Mouse (Mus musculus) neural tube, embryonic 11.5 days (tissue): ENCODE results near the gene Sfta2. TPM values are rescaled to one million over a fixed set of nuclear protein-coding genes. Genes with fewer than 3 reads are reported as not detected.

Source experiments
- ATAC-seq: fragments of 200-750 bp; cut with Nextera tagmentation; 2 replicates; pipeline ENCODE4 v1.8.0; 2017; ENCODE audit warnings: moderate number of reproducible peaks, mild to moderate bottlenecking, moderate TSS enrichment, moderate library complexity; ENCODE audit not compliant: insufficient read depth, low FRiP score, low TSS enrichment
- DNase-seq: peaks from one replicate; pipeline ENCODE4 v3.0.0-alpha.2; 2015; ENCODE audit warnings: low spot score
- H3K27ac ChIP-seq: fragments of 300-500 bp; sonication (generic); 2 replicates; pipeline ENCODE4 v1.5.1; 2014; ENCODE audit warnings: low read depth, mild to moderate bottlenecking, low read length
- H3K27me3 ChIP-seq: fragments of 300-500 bp; sonication (generic); 2 replicates; pipeline ENCODE4 v1.6.1; 2014; ENCODE audit warnings: mild to moderate bottlenecking, low read length, mixed read lengths; ENCODE audit not compliant: control insufficient read depth, insufficient read depth
- H3K36me3 ChIP-seq: fragments of 300-500 bp; sonication (generic); 2 replicates; pipeline ENCODE4 v1.6.1; 2014; ENCODE audit warnings: mild to moderate bottlenecking, low read length, moderate library complexity, mixed read lengths; ENCODE audit not compliant: control insufficient read depth, insufficient read depth
- H3K4me1 ChIP-seq: fragments of 300-500 bp; sonication (generic); 2 replicates; pipeline ENCODE4 v1.6.1; 2014; ENCODE audit warnings: low read length, mixed read lengths; ENCODE audit not compliant: control insufficient read depth, insufficient read depth
- H3K4me2 ChIP-seq: fragments of 300-500 bp; sonication (generic); 2 replicates; pipeline ENCODE4 v1.6.1; 2014; ENCODE audit warnings: low read depth, mild to moderate bottlenecking, moderate library complexity
- H3K4me3 ChIP-seq: fragments of 300-500 bp; sonication (generic); 2 replicates; pipeline ENCODE4 v1.5.1; 2014; ENCODE audit warnings: low read depth, low read length
- H3K9ac ChIP-seq: fragments of 300-500 bp; sonication (generic); 2 replicates; pipeline ENCODE4 v1.6.1; 2014; ENCODE audit warnings: mild to moderate bottlenecking, low read length
- H3K9me3 ChIP-seq: fragments of 300-500 bp; sonication (generic); 2 replicates; pipeline ENCODE4 v1.6.1; 2016; ENCODE audit warnings: low read length; ENCODE audit not compliant: control insufficient read depth
- WGBS: fragments of 180-500 bp; shearing (Covaris S2); extraction: QIAGEN DNeasy Blood & Tissue Kit; methylation state at CpG from one replicate; pipeline ENCODE4 v1.1.7; 2014; 5-methylcytosine and 5-hydroxymethylcytosine counted together
- polyA plus RNA-seq: library from polyadenylated mRNA; unstranded; fragments of >200 nt; fragmentation: Nextera tagmentation; extraction: Ambion mirVana; gene quantifications from 2 replicates; pipeline ENCODE4 v1.2.1, GENCODE M21; 2014

The Sfta2 gene
- polyA plus RNA-seq, 1 experiment from 2014 or later, result not detected

GRCm38 (mm10) chr17:35692368-35692767 is 91.0 kb downstream of the Sfta2 start:
- ATAC-seq, result no peak
- Histone ChIP-seq H3K27ac (no peak overlapping the region), H3K9ac (no peak overlapping the region), H3K4me3 (no peak overlapping the region), H3K4me1 (peaks cover 4% of the 10 kb centered on the region), H3K4me2 (no peak overlapping the region), H3K36me3 (peaks cover 32% of the 10 kb centered on the region), H3K9me3 (no peaks in the 10 kb centered on the region), H3K27me3 (no peaks in the 10 kb centered on the region)
- DNase-seq, result no peak
- WGBS, result 81% methylated on average over 4 of the region's 4 CpGs

- Histone ChIP-seq H3K27ac (no peak overlapping the region), H3K36me3 (peaks cover 21% of the 10 kb centered on the region), H3K9me3 (no peaks in the 10 kb centered on the region), H3K4me3 (no peak overlapping the region), H3K9ac (no peak overlapping the region), H3K4me2 (no peak overlapping the region), H3K27me3 (no peaks in the 10 kb centered on the region), H3K4me1 (peaks cover 13% of the 10 kb centered on the region)
- WGBS, result 97% methylated on average over 5 of the region's 5 CpGs
- ATAC-seq (no peak), DNase-seq (no peak)
These were observed 92.6 kb downstream of the Sfta2 start for GRCm38 (mm10) chr17:35693906-35694305.

- H3K4me1 ChIP-seq, result peaks cover 22% of the 10 kb centered on the region
- H3K9me3 ChIP-seq, result no peaks in the 10 kb centered on the region
- H3K27ac ChIP-seq, result no peak overlapping the region
- H3K9ac ChIP-seq, result no peak overlapping the region
- DNase-seq (peak; percentile 60), ATAC-seq (no peak)
- no peak overlapping the region for H3K4me3 ChIP-seq
- H3K27me3 ChIP-seq, result no peaks in the 10 kb centered on the region
- peaks cover 16% of the 10 kb centered on the region for H3K36me3 ChIP-seq
- 94% methylated on average over 2 of the region's 2 CpGs for WGBS
- no peak overlapping the region for H3K4me2 ChIP-seq
These were observed 93.9 kb downstream of the Sfta2 start for GRCm38 (mm10) chr17:35695289-35695688.

GRCm38 (mm10) chr17:35696691-35697090 is 95.3 kb downstream of the Sfta2 start:
- peak overlapping the region; percentile 19; the same call in 1 of the 2 replicates for H3K4me2 ChIP-seq
- H3K27ac ChIP-seq, result no peak overlapping the region

GRCm38 (mm10) chr17:35697429-35697758 is 96.0 kb downstream of the Sfta2 start:
- peaks cover 9% of the 10 kb centered on the region for H3K36me3 ChIP-seq
- H3K9me3 ChIP-seq, result no peaks in the 10 kb centered on the region
- peak overlapping the region; percentile 33 for H3K4me3 ChIP-seq
- H3K9ac ChIP-seq, result peak overlapping the region; percentile 74
- H3K4me2 ChIP-seq, result peak overlapping the region; percentile 70
- WGBS, result 32% methylated on average over 1 of the region's 1 CpGs
- no peaks in the 10 kb centered on the region for H3K27me3 ChIP-seq
- peak overlapping the region; percentile 95 for H3K27ac ChIP-seq
- H3K4me1 ChIP-seq, result peaks cover 25% of the 10 kb centered on the region
- DNase-seq, result no peak
- ATAC-seq, result no peak; the same call in 1 of the 2 replicates

More at GRCm38 (mm10) chr17:35696691-35697090, 95.3 kb downstream of the Sfta2 start:
- DNase-seq (no peak), ATAC-seq (no peak)
- no peak overlapping the region for H3K9ac ChIP-seq
- H3K9me3 ChIP-seq, result no peaks in the 10 kb centered on the region
- H3K4me3 ChIP-seq, result no peak overlapping the region
- peaks cover 25% of the 10 kb centered on the region for H3K4me1 ChIP-seq
- 84% methylated on average over 6 of the region's 6 CpGs for WGBS
- H3K36me3 ChIP-seq, result peaks cover 14% of the 10 kb centered on the region
- no peaks in the 10 kb centered on the region for H3K27me3 ChIP-seq

GRCm38 (mm10) chr17:35697759-35698500 is 96.6 kb downstream of the Sfta2 start:
- peaks cover 25% of the 10 kb centered on the region for H3K4me1 ChIP-seq
- no peaks in the 10 kb centered on the region for H3K9me3 ChIP-seq
- H3K27ac ChIP-seq, result peak overlapping the region; percentile 95
- peak overlapping the region; percentile 74 for H3K9ac ChIP-seq
- peak overlapping the region; percentile 70 for H3K4me2 ChIP-seq
- WGBS, result 6% methylated on average over 16 of the region's 16 CpGs
- DNase-seq (peak; percentile 79), ATAC-seq (peak; percentile 77)
- H3K36me3 ChIP-seq, result peaks cover 6% of the 10 kb centered on the region
- peak overlapping the region; percentile 33 for H3K4me3 ChIP-seq
- H3K27me3 ChIP-seq, result no peaks in the 10 kb centered on the region

- Histone ChIP-seq H3K36me3 (peaks cover 3% of the 10 kb centered on the region), H3K4me1 (peaks cover 25% of the 10 kb centered on the region), H3K4me3 (peak overlapping the region; percentile 33), H3K9me3 (no peaks in the 10 kb centered on the region), H3K27ac (peak overlapping the region; percentile 95), H3K9ac (peak overlapping the region; percentile 74), H3K27me3 (no peaks in the 10 kb centered on the region), H3K4me2 (peak overlapping the region; percentile 70)
- ATAC-seq (no peak), DNase-seq (no peak)
- 36% methylated on average over 5 of the region's 5 CpGs for WGBS
These were observed 97.1 kb downstream of the Sfta2 start for GRCm38 (mm10) chr17:35698501-35698883.

GRCm38 (mm10) chr17:35699919-35700318 is 98.6 kb downstream of the Sfta2 start:
- WGBS, result 1% methylated on average over 18 of the region's 19 CpGs
- Histone ChIP-seq H3K4me2 (peak overlapping the region; percentile 92), H3K4me1 (peaks cover 25% of the 10 kb centered on the region)

More at GRCm38 (mm10) chr17:35699919-35700318, 98.6 kb downstream of the Sfta2 start:
- Histone ChIP-seq H3K36me3 (no peaks in the 10 kb centered on the region; the same call in 1 of the 2 replicates), H3K9ac (peak overlapping the region; percentile 95), H3K27me3 (no peaks in the 10 kb centered on the region), H3K27ac (peak overlapping the region; percentile 95), H3K9me3 (no peaks in the 10 kb centered on the region), H3K4me3 (peak overlapping the region; percentile 87)
- ATAC-seq (no peak), DNase-seq (peak; percentile 46)
